Mouse (Mus musculus): ENCODE measurements around the gene Alas2. TPM values are rescaled to one million over a fixed set of nuclear protein-coding genes. Genes with fewer than 3 reads are reported as not detected.

Gene Alas2
- polyA plus RNA-seq (2017; shearing (Covaris generic)): 10.1 TPM

GRCm38 (mm10) chrX:150547239-150547638, at the start of gene Alas2:
TSS of gene Alas2 (plus strand) at chrX:150547375.

DNA sequence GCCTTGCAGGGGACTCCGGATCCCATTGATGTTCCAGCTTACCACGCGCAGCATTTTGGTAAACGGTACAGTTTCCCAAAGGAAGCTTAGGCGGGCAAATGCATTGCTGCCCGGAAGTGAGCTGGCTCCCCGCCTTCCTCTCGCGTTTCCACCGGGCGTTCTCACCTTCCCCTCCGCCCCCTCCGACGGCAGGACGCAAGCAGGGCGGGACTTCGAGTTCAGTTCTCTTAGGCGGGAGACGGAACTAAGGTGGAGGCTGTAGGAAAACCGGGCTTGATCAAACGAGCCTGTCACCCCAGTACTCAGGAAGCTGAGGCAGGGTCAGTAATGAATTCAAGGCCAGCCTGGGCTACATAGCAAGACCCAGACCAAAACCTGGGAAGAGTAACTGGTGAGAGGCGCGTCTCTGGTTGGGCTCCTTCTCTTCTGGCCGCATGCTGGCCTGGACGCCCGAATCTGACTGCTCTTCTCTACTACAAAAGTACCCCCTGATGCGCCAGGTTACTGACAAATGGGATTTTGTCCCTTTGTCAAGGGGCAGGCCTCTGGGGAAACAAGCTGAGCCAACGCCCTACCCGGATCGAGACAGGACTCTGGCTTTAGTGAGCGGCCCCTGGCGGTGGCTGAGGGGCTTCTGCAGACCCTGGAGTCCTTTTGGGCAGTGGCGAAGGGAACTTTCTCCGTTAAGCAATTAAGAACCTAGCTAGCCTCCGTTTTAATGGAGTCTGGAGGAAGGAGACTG, 41.0 kb downstream of the Alas2 start, which contains the start of gene Pfkfb1:
Gene Pfkfb1 (plus strand): TSS at position 207 of the 742 bp plus-strand sequence.

DNA sequence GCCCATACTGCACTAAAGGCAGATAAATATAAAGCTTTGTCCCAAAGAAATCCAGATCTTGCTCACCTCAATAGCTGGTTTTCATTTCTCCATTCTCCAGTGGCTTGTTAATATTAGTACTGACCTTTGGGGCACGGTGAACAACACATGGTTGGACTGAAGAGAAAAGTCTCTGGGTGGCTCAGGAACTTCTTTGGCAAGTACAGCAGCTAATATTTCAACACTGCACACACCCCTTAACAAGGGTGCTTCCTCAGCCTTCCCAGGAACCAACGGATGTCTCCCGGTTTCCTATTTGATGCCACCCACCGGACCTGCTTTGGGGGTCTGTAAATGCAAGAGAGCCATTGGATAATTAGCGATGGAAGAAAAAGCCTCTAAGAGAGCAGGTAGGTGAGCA, 42.5 kb downstream of the Alas2 start, which contains the start of gene Apex2:
Gene Apex2 (minus strand): TSS at position 173 of the 400 bp plus-strand sequence.

Other genes with a start within 250 kb of the Alas2 start
- 15.3 TPM for gene Tmem29, start 88.2 kb upstream of the Alas2 start, polyA plus RNA-seq (2017; shearing (Covaris generic))
- gene Pfkfb1, start 40.9 kb downstream of the Alas2 start, polyA plus RNA-seq (2017; shearing (Covaris generic)): 7.0 TPM
- 18.7 TPM for gene Apex2, start 42.5 kb downstream of the Alas2 start, polyA plus RNA-seq (2017; shearing (Covaris generic))
- 0.07 TPM for gene Tro, start 110.2 kb downstream of the Alas2 start, polyA plus RNA-seq (2017; shearing (Covaris generic))

Measured in inflammation-experienced regulatory T-cells, adult 16 weeks (primary cell).